Mouse (Mus musculus): ENCODE measurements around the gene Smurf2. TPM values are rescaled to one million over a fixed set of nuclear protein-coding genes. Genes with fewer than 3 reads are reported as not detected.
"Not testable (repeated sequence)": the region's sequence is repeated elsewhere in the genome, so short reads cannot be mapped to it uniquely, and the experiment has no call there.

The Smurf2 gene
- polyA plus RNA-seq, 1 experiment from 2014 or later, result 13.3 TPM

- H3K4me2 ChIP-seq, result no peak overlapping the region
- WGBS (ENCODE audit: insufficient replicate concordance), result 100% methylated on average over 2 of the region's 2 CpGs
- no peak overlapping the region for H3K27ac ChIP-seq (ENCODE audit: low read depth, low read length)
- no peak overlapping the region for H3K4me3 ChIP-seq (ENCODE audit: low read depth, low read length)
- no peak for ATAC-seq (replicated peaks; ENCODE audit: insufficient number of reproducible peaks, low FRiP score, low TSS enrichment)
- H3K9ac ChIP-seq (ENCODE audit: low read depth, low read length), result no peak overlapping the region
- peaks cover 26% of the 10 kb centered on the region for H3K36me3 ChIP-seq (ENCODE audit: control insufficient read depth, insufficient read depth, low read length)
- H3K27me3 ChIP-seq (ENCODE audit: control insufficient read depth, insufficient read depth, low read length), result no peaks in the 10 kb centered on the region
- H3K9me3 ChIP-seq (replicated peaks; ENCODE audit: control insufficient read depth, low read length), result no peaks in the 10 kb centered on the region
- H3K4me1 ChIP-seq (ENCODE audit: control insufficient read depth, insufficient read depth, low read length), result peaks cover 19% of the 10 kb centered on the region
These were observed 105.2 kb downstream of the Smurf2 start for GRCm38 (mm10) chr11:106815331-106815730.

- no peak overlapping the region for H3K4me3 ChIP-seq (ENCODE audit: low read depth, low read length)
- H3K4me1 ChIP-seq (ENCODE audit: control insufficient read depth, insufficient read depth, low read length), result peaks cover 19% of the 10 kb centered on the region
- H3K36me3 ChIP-seq (ENCODE audit: control insufficient read depth, insufficient read depth, low read length), result peaks cover 25% of the 10 kb centered on the region
- no peak overlapping the region for H3K27ac ChIP-seq (ENCODE audit: low read depth, low read length)
- no peak for ATAC-seq (replicated peaks; ENCODE audit: insufficient number of reproducible peaks, low FRiP score, low TSS enrichment)
- no peak overlapping the region for H3K4me2 ChIP-seq
- WGBS (ENCODE audit: insufficient replicate concordance), result 75% methylated on average over 14 of the region's 14 CpGs
- no peaks in the 10 kb centered on the region for H3K27me3 ChIP-seq (ENCODE audit: control insufficient read depth, insufficient read depth, low read length)
- no peaks in the 10 kb centered on the region for H3K9me3 ChIP-seq (replicated peaks; ENCODE audit: control insufficient read depth, low read length)
- no peak overlapping the region for H3K9ac ChIP-seq (ENCODE audit: low read depth, low read length)
These were observed 105.8 kb downstream of the Smurf2 start for GRCm38 (mm10) chr11:106814601-106815320.

GRCm38 (mm10) chr11:106812410-106813136, 107.9 kb downstream of the Smurf2 start:
- no peaks in the 10 kb centered on the region for H3K9me3 ChIP-seq (replicated peaks; ENCODE audit: control insufficient read depth, low read length)
- peaks cover 7% of the 10 kb centered on the region; the same call in 1 of the 2 replicates for H3K4me1 ChIP-seq (ENCODE audit: control insufficient read depth, insufficient read depth, low read length)
- no peak overlapping the region for H3K9ac ChIP-seq (ENCODE audit: low read depth, low read length)
- ATAC-seq (replicated peaks; ENCODE audit: insufficient number of reproducible peaks, low FRiP score, low TSS enrichment), result no peak
- 85% methylated on average over 7 of the region's 7 CpGs for WGBS (ENCODE audit: insufficient replicate concordance)
- H3K27me3 ChIP-seq (ENCODE audit: control insufficient read depth, insufficient read depth, low read length), result no peaks in the 10 kb centered on the region
- no peak overlapping the region for H3K4me2 ChIP-seq
- H3K27ac ChIP-seq (ENCODE audit: low read depth, low read length), result no peak overlapping the region
- peaks cover 14% of the 10 kb centered on the region for H3K36me3 ChIP-seq (ENCODE audit: control insufficient read depth, insufficient read depth, low read length)
- no peak overlapping the region for H3K4me3 ChIP-seq (ENCODE audit: low read depth, low read length)

GRCm38 (mm10) chr11:106807442-106807841, 113.1 kb downstream of the Smurf2 start:
- not testable (repeated sequence) for ATAC-seq (replicated peaks; ENCODE audit: insufficient number of reproducible peaks, low FRiP score, low TSS enrichment); H3K9me3 ChIP-seq (replicated peaks; ENCODE audit: control insufficient read depth, low read length); H3K27me3 ChIP-seq (ENCODE audit: control insufficient read depth, insufficient read depth, low read length); H3K4me2 ChIP-seq; H3K9ac ChIP-seq (ENCODE audit: low read depth, low read length); H3K4me3 ChIP-seq (ENCODE audit: low read depth, low read length); H3K27ac ChIP-seq (ENCODE audit: low read depth, low read length); H3K4me1 ChIP-seq (ENCODE audit: control insufficient read depth, insufficient read depth, low read length)
- H3K36me3 ChIP-seq (ENCODE audit: control insufficient read depth, insufficient read depth, low read length), result peaks cover 13% of the 10 kb centered on the region
- WGBS (ENCODE audit: insufficient replicate concordance), result 80% methylated on average over 1 of the region's 1 CpGs

- Histone ChIP-seq H3K9ac (ENCODE audit: low read depth, low read length) (no peak overlapping the region), H3K9me3 (replicated peaks; ENCODE audit: control insufficient read depth, low read length) (no peaks in the 10 kb centered on the region), H3K36me3 (ENCODE audit: control insufficient read depth, insufficient read depth, low read length) (peaks cover 31% of the 10 kb centered on the region), H3K27ac (ENCODE audit: low read depth, low read length) (no peak overlapping the region), H3K4me3 (ENCODE audit: low read depth, low read length) (no peak overlapping the region), H3K4me2 (no peak overlapping the region), H3K4me1 (ENCODE audit: control insufficient read depth, insufficient read depth, low read length) (no peaks in the 10 kb centered on the region), H3K27me3 (ENCODE audit: control insufficient read depth, insufficient read depth, low read length) (no peaks in the 10 kb centered on the region)
- WGBS (ENCODE audit: insufficient replicate concordance), result 87% methylated on average over 10 of the region's 10 CpGs
- no peak for ATAC-seq (replicated peaks; ENCODE audit: insufficient number of reproducible peaks, low FRiP score, low TSS enrichment)
These were observed 118.4 kb downstream of the Smurf2 start for GRCm38 (mm10) chr11:106802069-106802627.

GRCm38 (mm10) chr11:106795679-106796078, 124.8 kb downstream of the Smurf2 start:
- no peak for ATAC-seq (replicated peaks; ENCODE audit: insufficient number of reproducible peaks, low FRiP score, low TSS enrichment)
- Histone ChIP-seq H3K36me3 (ENCODE audit: control insufficient read depth, insufficient read depth, low read length) (peaks cover 20% of the 10 kb centered on the region), H3K9ac (ENCODE audit: low read depth, low read length) (no peak overlapping the region), H3K4me2 (no peak overlapping the region), H3K9me3 (replicated peaks; ENCODE audit: control insufficient read depth, low read length) (no peaks in the 10 kb centered on the region), H3K4me1 (ENCODE audit: control insufficient read depth, insufficient read depth, low read length) (0 out of 2 replicates have a peak, but pooled peaks cover 3% of the 10 kb centered on the region), H3K4me3 (ENCODE audit: low read depth, low read length) (no peak overlapping the region), H3K27ac (ENCODE audit: low read depth, low read length) (no peak overlapping the region), H3K27me3 (ENCODE audit: control insufficient read depth, insufficient read depth, low read length) (no peaks in the 10 kb centered on the region)
- WGBS (ENCODE audit: insufficient replicate concordance), result 44% methylated on average over 9 of the region's 9 CpGs

- H3K4me1 ChIP-seq (ENCODE audit: control insufficient read depth, insufficient read depth, low read length), result peaks cover 8% of the 10 kb centered on the region; the same call in 1 of the 2 replicates
- no peak overlapping the region for H3K4me2 ChIP-seq
- no peaks in the 10 kb centered on the region for H3K9me3 ChIP-seq (replicated peaks; ENCODE audit: control insufficient read depth, low read length)
- H3K4me3 ChIP-seq (ENCODE audit: low read depth, low read length), result no peak overlapping the region
- no peak for ATAC-seq (replicated peaks; ENCODE audit: insufficient number of reproducible peaks, low FRiP score, low TSS enrichment)
- H3K27ac ChIP-seq (ENCODE audit: low read depth, low read length), result no peak overlapping the region
- H3K9ac ChIP-seq (ENCODE audit: low read depth, low read length), result no peak overlapping the region
- WGBS (ENCODE audit: insufficient replicate concordance), result 80% methylated on average over 4 of the region's 4 CpGs
- peaks cover 10% of the 10 kb centered on the region for H3K36me3 ChIP-seq (ENCODE audit: control insufficient read depth, insufficient read depth, low read length)
- no peaks in the 10 kb centered on the region for H3K27me3 ChIP-seq (ENCODE audit: control insufficient read depth, insufficient read depth, low read length)
These were observed 126.7 kb downstream of the Smurf2 start for GRCm38 (mm10) chr11:106793846-106794245.

- Histone ChIP-seq H3K9me3 (replicated peaks; ENCODE audit: control insufficient read depth, low read length) (no peaks in the 10 kb centered on the region), H3K27ac (ENCODE audit: low read depth, low read length) (peak overlapping the region; percentile 97), H3K9ac (ENCODE audit: low read depth, low read length) (peak overlapping the region; percentile 98), H3K36me3 (ENCODE audit: control insufficient read depth, insufficient read depth, low read length) (peaks cover 16% of the 10 kb centered on the region), H3K4me1 (ENCODE audit: control insufficient read depth, insufficient read depth, low read length) (peaks cover 8% of the 10 kb centered on the region; the same call in 1 of the 2 replicates), H3K27me3 (ENCODE audit: control insufficient read depth, insufficient read depth, low read length) (no peaks in the 10 kb centered on the region), H3K4me3 (ENCODE audit: low read depth, low read length) (peak overlapping the region; percentile 93), H3K4me2 (peak overlapping the region; percentile 80)
- WGBS (ENCODE audit: insufficient replicate concordance), result 1% methylated on average over 6 of the region's 6 CpGs
- ATAC-seq (replicated peaks; ENCODE audit: insufficient number of reproducible peaks, low FRiP score, low TSS enrichment), result no peak
These were observed 130.9 kb downstream of the Smurf2 start for GRCm38 (mm10) chr11:106789649-106790048.

Measured in heart, embryonic 11.5 days (tissue).